Mouse (Mus musculus): ENCODE measurements around the gene Gpi1.

DNA sequence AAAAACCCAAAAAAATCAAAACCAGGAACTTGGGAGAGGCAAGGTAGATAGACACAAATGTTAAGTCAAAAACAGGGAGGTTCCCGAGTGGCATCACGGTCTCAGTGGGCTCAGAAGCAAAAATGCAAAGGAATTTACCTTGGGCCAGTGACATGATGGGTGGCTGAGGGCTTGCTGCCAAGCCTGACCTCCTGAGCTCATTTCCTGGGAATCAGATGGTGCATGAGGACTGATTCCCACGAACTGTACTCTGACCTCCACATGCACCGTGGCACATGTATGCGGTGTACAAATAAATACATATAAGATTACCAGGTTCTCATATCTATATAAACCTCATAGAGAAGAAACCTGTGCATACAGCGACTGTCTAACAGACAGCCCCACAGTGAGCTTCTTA, 5.8 kb downstream of the Gpi1 start:
- TF ChIP-seq EP300 (IDR thresholded peaks at IDR 0.05; ENCODE audit: insufficient read depth, low read depth, low read length) = no peak
- no peak for TF ChIP-seq CTCF (IDR thresholded peaks at IDR 0.05; ENCODE audit: low read depth, low read length)
- no peak for TF ChIP-seq POLR2A (IDR thresholded peaks at IDR 0.05; ENCODE audit: insufficient read depth, low read length)

Data from ES-Bruce4 (cell line).